26 mouse cellular contexts compared by ENCODE assay signal in genomic region chr10:114701791-114702190, GRCm38 (mm10).
"Had no signal": no experiment of that assay in that cellular context is flagged by ENCODE, and none has a peak within 500 bp of the region (broad histone marks: within the 10 kb centered on the region; RNA-seq: fewer than 3 reads in every experiment).

No protein-coding gene starts in this region.

- H3K27ac ChIP-seq: heart, adult 2 months; heart, embryonic 13.5 days; heart, embryonic 15.5 days; hindbrain, embryonic 12.5 days; hindbrain, embryonic 14.5 days; kidney, embryonic 15.5 days; limb, embryonic 13.5 days; limb, embryonic 15.5 days; liver, embryonic 12.5 days; liver, embryonic 14.5 days had no signal

- DNase-seq: gastrocnemius, postnatal 14 days; gastrocnemius, postnatal 36 days; heart, adult 11 months; heart, adult 2 months; heart, postnatal 14 days; heart, postnatal 36 days; kidney, adult 11 months; kidney, adult 2 months; kidney, adult 9 months; kidney, postnatal 10 days; kidney, postnatal 36 days; layer of hippocampus, adult 9-11 months; layer of hippocampus, postnatal 36 days; left cerebral cortex, postnatal 4 days had no signal

- H3K9ac ChIP-seq: heart, embryonic 13.5 days; heart, embryonic 15.5 days; hindbrain, embryonic 12.5 days; hindbrain, embryonic 14.5 days; kidney, embryonic 15.5 days; limb, embryonic 13.5 days; limb, embryonic 15.5 days; liver, embryonic 12.5 days; liver, embryonic 14.5 days had no signal

- ATAC-seq: hindbrain, embryonic 16.5 days; intestine, embryonic 16.5 days; liver, embryonic 12.5 days had no signal

- H3K9me3 ChIP-seq: heart, embryonic 13.5 days; heart, embryonic 15.5 days; hindbrain, embryonic 12.5 days; kidney, embryonic 15.5 days; limb, embryonic 13.5 days; limb, embryonic 15.5 days; liver, embryonic 12.5 days had no signal

- H3K27me3 ChIP-seq: heart, embryonic 13.5 days; heart, embryonic 15.5 days; hindbrain, embryonic 12.5 days; kidney, embryonic 15.5 days; limb, embryonic 13.5 days; limb, embryonic 15.5 days; liver, embryonic 12.5 days had no signal

- H3K4me2 ChIP-seq: heart, embryonic 11.5 days; heart, embryonic 13.5 days; heart, embryonic 15.5 days; hindbrain, embryonic 12.5 days; hindbrain, embryonic 14.5 days; kidney, embryonic 15.5 days; limb, embryonic 13.5 days; limb, embryonic 15.5 days; liver, embryonic 12.5 days had no signal

- H3K36me3 ChIP-seq: heart, embryonic 13.5 days; heart, embryonic 15.5 days; hindbrain, embryonic 12.5 days; kidney, embryonic 15.5 days; limb, embryonic 13.5 days; limb, embryonic 15.5 days; liver, embryonic 12.5 days had no signal

- H3K4me1 ChIP-seq: heart, embryonic 13.5 days; heart, embryonic 15.5 days; hindbrain, embryonic 12.5 days; kidney, embryonic 15.5 days; limb, embryonic 13.5 days; limb, embryonic 15.5 days; liver, embryonic 12.5 days had no signal

- H3K4me3 ChIP-seq: heart, adult 2 months; heart, embryonic 13.5 days; heart, embryonic 15.5 days; hindbrain, embryonic 12.5 days; kidney, embryonic 15.5 days; limb, embryonic 13.5 days; limb, embryonic 15.5 days; liver, embryonic 12.5 days had no signal
